Mouse (Mus musculus): ENCODE data around the gene Nostrin. TPM values are rescaled to one million over a fixed set of nuclear protein-coding genes. Genes with fewer than 3 reads are reported as not detected.

Gene Nostrin
- polyA plus RNA-seq, 1 experiment from 2014 or later: 1.6 TPM

- no peak overlapping the region for H3K9ac ChIP-seq (ENCODE audit: low read length)
- DNase-seq (ENCODE audit: low spot score): no peak
- H3K4me2 ChIP-seq (ENCODE audit: low read depth, severe bottlenecking): no peak overlapping the region
- H3K4me3 ChIP-seq (ENCODE audit: low read depth, low read length): no peak overlapping the region
- no peak overlapping the region for H3K27ac ChIP-seq (replicated peaks; ENCODE audit: low read depth, low read length)
- H3K9me3 ChIP-seq (ENCODE audit: control insufficient read depth, low read length): no peaks in the 10 kb centered on the region
- H3K4me1 ChIP-seq (ENCODE audit: control insufficient read depth, insufficient read depth, low read length): no peaks in the 10 kb centered on the region
- no peak for ATAC-seq (ENCODE audit: insufficient number of reproducible peaks, low FRiP score, low TSS enrichment, low read depth)
- H3K27me3 ChIP-seq (ENCODE audit: control insufficient read depth, insufficient read depth, low read length): no peaks in the 10 kb centered on the region
- no peaks in the 10 kb centered on the region for H3K36me3 ChIP-seq (ENCODE audit: control insufficient read depth, insufficient read depth, low read length)
- 16% methylated on average over 2 of the region's 2 CpGs for WGBS
Observed at GRCm38 (mm10) chr2:69119718-69120117, 15.9 kb upstream of the Nostrin start.

GRCm38 (mm10) chr2:69121681-69122080, 13.9 kb upstream of the Nostrin start:
- H3K4me3 ChIP-seq (ENCODE audit: low read depth, low read length): no peak overlapping the region
- 87% methylated on average over 4 of the region's 4 CpGs for WGBS
- ATAC-seq (ENCODE audit: insufficient number of reproducible peaks, low FRiP score, low TSS enrichment, low read depth): no peak
- no peak overlapping the region for H3K27ac ChIP-seq (replicated peaks; ENCODE audit: low read depth, low read length)
- H3K27me3 ChIP-seq (ENCODE audit: control insufficient read depth, insufficient read depth, low read length): no peaks in the 10 kb centered on the region
- H3K4me2 ChIP-seq (ENCODE audit: low read depth, severe bottlenecking): no peak overlapping the region
- H3K36me3 ChIP-seq (ENCODE audit: control insufficient read depth, insufficient read depth, low read length): no peaks in the 10 kb centered on the region
- no peak for DNase-seq (ENCODE audit: low spot score)
- no peaks in the 10 kb centered on the region for H3K4me1 ChIP-seq (ENCODE audit: control insufficient read depth, insufficient read depth, low read length)
- no peak overlapping the region for H3K9ac ChIP-seq (ENCODE audit: low read length)
- no peaks in the 10 kb centered on the region for H3K9me3 ChIP-seq (ENCODE audit: control insufficient read depth, low read length)

GRCm38 (mm10) chr2:69125425-69125824, 10.2 kb upstream of the Nostrin start:
- Histone ChIP-seq H3K4me3 (ENCODE audit: low read depth, low read length) (no peak overlapping the region), H3K9me3 (ENCODE audit: control insufficient read depth, low read length) (no peaks in the 10 kb centered on the region), H3K4me1 (ENCODE audit: control insufficient read depth, insufficient read depth, low read length) (no peaks in the 10 kb centered on the region), H3K9ac (ENCODE audit: low read length) (no peak overlapping the region), H3K4me2 (ENCODE audit: low read depth, severe bottlenecking) (no peak overlapping the region), H3K27me3 (ENCODE audit: control insufficient read depth, insufficient read depth, low read length) (no peaks in the 10 kb centered on the region), H3K27ac (replicated peaks; ENCODE audit: low read depth, low read length) (no peak overlapping the region), H3K36me3 (ENCODE audit: control insufficient read depth, insufficient read depth, low read length) (no peaks in the 10 kb centered on the region)
- no peak for DNase-seq (ENCODE audit: low spot score)
- ATAC-seq (ENCODE audit: insufficient number of reproducible peaks, low FRiP score, low TSS enrichment, low read depth): no peak
- WGBS: 79% methylated on average over 3 of the region's 3 CpGs

- no peak for ATAC-seq (ENCODE audit: insufficient number of reproducible peaks, low FRiP score, low TSS enrichment, low read depth)
- no peaks in the 10 kb centered on the region for H3K36me3 ChIP-seq (ENCODE audit: control insufficient read depth, insufficient read depth, low read length)
- 80% methylated on average over 7 of the region's 7 CpGs for WGBS
Observed at GRCm38 (mm10) chr2:69128321-69128720, 7.3 kb upstream of the Nostrin start.

GRCm38 (mm10) chr2:69128921-69129395, 6.6 kb upstream of the Nostrin start:
- DNase-seq (ENCODE audit: low spot score): no peak
- Histone ChIP-seq H3K9me3 (ENCODE audit: control insufficient read depth, low read length) (no peaks in the 10 kb centered on the region), H3K4me3 (ENCODE audit: low read depth, low read length) (no peak overlapping the region), H3K27ac (replicated peaks; ENCODE audit: low read depth, low read length) (no peak overlapping the region), H3K4me1 (ENCODE audit: control insufficient read depth, insufficient read depth, low read length) (no peaks in the 10 kb centered on the region), H3K9ac (ENCODE audit: low read length) (no peak overlapping the region), H3K27me3 (ENCODE audit: control insufficient read depth, insufficient read depth, low read length) (no peaks in the 10 kb centered on the region), H3K4me2 (ENCODE audit: low read depth, severe bottlenecking) (no peak overlapping the region), H3K36me3 (ENCODE audit: control insufficient read depth, insufficient read depth, low read length) (no peaks in the 10 kb centered on the region)
- 80% methylated on average over 10 of the region's 10 CpGs for WGBS
- no peak for ATAC-seq (ENCODE audit: insufficient number of reproducible peaks, low FRiP score, low TSS enrichment, low read depth)

More at GRCm38 (mm10) chr2:69128321-69128720, 7.3 kb upstream of the Nostrin start:
- Histone ChIP-seq H3K4me3 (ENCODE audit: low read depth, low read length) (no peak overlapping the region), H3K27me3 (ENCODE audit: control insufficient read depth, insufficient read depth, low read length) (no peaks in the 10 kb centered on the region), H3K4me2 (ENCODE audit: low read depth, severe bottlenecking) (no peak overlapping the region), H3K9me3 (ENCODE audit: control insufficient read depth, low read length) (no peaks in the 10 kb centered on the region), H3K4me1 (ENCODE audit: control insufficient read depth, insufficient read depth, low read length) (no peaks in the 10 kb centered on the region), H3K27ac (replicated peaks; ENCODE audit: low read depth, low read length) (no peak overlapping the region), H3K9ac (ENCODE audit: low read length) (no peak overlapping the region)
- DNase-seq (ENCODE audit: low spot score): no peak

- H3K9ac ChIP-seq (ENCODE audit: low read length): no peak overlapping the region
- no peaks in the 10 kb centered on the region for H3K36me3 ChIP-seq (ENCODE audit: control insufficient read depth, insufficient read depth, low read length)
- H3K4me3 ChIP-seq (ENCODE audit: low read depth, low read length): no peak overlapping the region
- H3K9me3 ChIP-seq (ENCODE audit: control insufficient read depth, low read length): no peaks in the 10 kb centered on the region
- no peak overlapping the region for H3K27ac ChIP-seq (replicated peaks; ENCODE audit: low read depth, low read length)
- WGBS: 70% methylated on average over 7 of the region's 7 CpGs
- no peaks in the 10 kb centered on the region for H3K27me3 ChIP-seq (ENCODE audit: control insufficient read depth, insufficient read depth, low read length)
- no peak for DNase-seq (ENCODE audit: low spot score)
- ATAC-seq (ENCODE audit: insufficient number of reproducible peaks, low FRiP score, low TSS enrichment, low read depth): no peak
- no peaks in the 10 kb centered on the region for H3K4me1 ChIP-seq (ENCODE audit: control insufficient read depth, insufficient read depth, low read length)
- no peak overlapping the region for H3K4me2 ChIP-seq (ENCODE audit: low read depth, severe bottlenecking)
Observed at GRCm38 (mm10) chr2:69129425-69130210, 6.0 kb upstream of the Nostrin start.

GRCm38 (mm10) chr2:69132046-69132445, 3.6 kb upstream of the Nostrin start:
- DNase-seq (ENCODE audit: low spot score): no peak
- ATAC-seq (ENCODE audit: insufficient number of reproducible peaks, low FRiP score, low TSS enrichment, low read depth): no peak
- H3K9ac ChIP-seq (ENCODE audit: low read length): no peak overlapping the region
- H3K4me2 ChIP-seq (ENCODE audit: low read depth, severe bottlenecking): no peak overlapping the region
- no peak overlapping the region for H3K27ac ChIP-seq (replicated peaks; ENCODE audit: low read depth, low read length)
- H3K36me3 ChIP-seq (ENCODE audit: control insufficient read depth, insufficient read depth, low read length): no peaks in the 10 kb centered on the region
- no peaks in the 10 kb centered on the region for H3K4me1 ChIP-seq (ENCODE audit: control insufficient read depth, insufficient read depth, low read length)
- H3K4me3 ChIP-seq (ENCODE audit: low read depth, low read length): no peak overlapping the region
- WGBS: 81% methylated on average over 3 of the region's 3 CpGs
- H3K27me3 ChIP-seq (ENCODE audit: control insufficient read depth, insufficient read depth, low read length): no peaks in the 10 kb centered on the region
- H3K9me3 ChIP-seq (ENCODE audit: control insufficient read depth, low read length): no peaks in the 10 kb centered on the region

- no peak for ATAC-seq (ENCODE audit: insufficient number of reproducible peaks, low FRiP score, low TSS enrichment, low read depth)
- no peaks in the 10 kb centered on the region for H3K27me3 ChIP-seq (ENCODE audit: control insufficient read depth, insufficient read depth, low read length)
- H3K4me3 ChIP-seq (ENCODE audit: low read depth, low read length): no peak overlapping the region
- no peaks in the 10 kb centered on the region for H3K36me3 ChIP-seq (ENCODE audit: control insufficient read depth, insufficient read depth, low read length)
- H3K9me3 ChIP-seq (ENCODE audit: control insufficient read depth, low read length): no peaks in the 10 kb centered on the region
- no peak overlapping the region for H3K4me2 ChIP-seq (ENCODE audit: low read depth, severe bottlenecking)
- 67% methylated on average over 5 of the region's 5 CpGs for WGBS
- no peak for DNase-seq (ENCODE audit: low spot score)
- H3K9ac ChIP-seq (ENCODE audit: low read length): no peak overlapping the region
- no peak overlapping the region for H3K27ac ChIP-seq (replicated peaks; ENCODE audit: low read depth, low read length)
- H3K4me1 ChIP-seq (ENCODE audit: control insufficient read depth, insufficient read depth, low read length): no peaks in the 10 kb centered on the region
Observed at GRCm38 (mm10) chr2:69132488-69133040, 3.0 kb upstream of the Nostrin start.

Measured in limb, embryonic 11.5 days (tissue).